Mouse (Mus musculus) C2C12 (cell line): ENCODE data around the gene Ate1. TPM values are rescaled to one million over a fixed set of nuclear protein-coding genes. Genes with fewer than 3 reads are reported as not detected.

ENCODE experiments used
- H3K27me3 ChIP-seq: one replicate; pipeline ENCODE4 v1.6.1; 2011; ENCODE audit not compliant: control insufficient read depth, insufficient read depth, insufficient read length
- H3K36me3 ChIP-seq: one replicate; pipeline ENCODE4 v1.6.1; 2011; ENCODE audit not compliant: control insufficient read depth, insufficient read depth
- H3K4me3 ChIP-seq: one replicate; pipeline ENCODE4 v1.5.1; 2011; ENCODE audit warnings: mild to moderate bottlenecking, control low read depth; ENCODE audit not compliant: poor library complexity, insufficient read depth, severe bottlenecking
- H3K79me2 ChIP-seq: one replicate; pipeline ENCODE4 v1.6.1; 2011; ENCODE audit not compliant: control insufficient read depth, insufficient read depth
- H3K79me3 ChIP-seq: one replicate; pipeline ENCODE4 v1.6.1; 2011; ENCODE audit warnings: low read depth, control low read depth
- H3ac ChIP-seq: one replicate; pipeline ENCODE3; 2011; ENCODE audit warnings: low read depth; ENCODE audit not compliant: control insufficient read depth, insufficient read length
- CEBPB ChIP-seq: IDR thresholded peaks from one replicate; pipeline ENCODE4 v1.6.1; 2011; ENCODE audit warnings: low read depth, mild to moderate bottlenecking, control low read depth, moderate library complexity
- CTCF ChIP-seq: IDR thresholded peaks from one replicate; pipeline ENCODE4 v1.5.1; 2011; ENCODE audit not compliant: control insufficient read depth, insufficient read depth, insufficient read length
- FOSL1 ChIP-seq: IDR thresholded peaks from one replicate; pipeline ENCODE4 v1.8.0; 2011; ENCODE audit warnings: mild to moderate bottlenecking, low read length; ENCODE audit not compliant: poor library complexity, insufficient read depth, severe bottlenecking
- MAX ChIP-seq: IDR thresholded peaks from one replicate; pipeline ENCODE4 v1.6.1; 2011; ENCODE audit warnings: mild to moderate bottlenecking, control low read depth
- MYOD1 ChIP-seq: IDR thresholded peaks from one replicate; pipeline ENCODE4 v1.6.1; 2011; ENCODE audit warnings: low read depth; ENCODE audit not compliant: control insufficient read depth, insufficient read length
- MYOG ChIP-seq: IDR thresholded peaks from one replicate; pipeline ENCODE4 v1.6.1; 2011; ENCODE audit not compliant: control insufficient read depth, insufficient read length; ENCODE audit errors: extremely low read depth
- USF1 ChIP-seq: IDR thresholded peaks from one replicate; pipeline ENCODE4 v1.6.1; 2011; ENCODE audit warnings: low read depth, mild to moderate bottlenecking, control low read depth, moderate library complexity
- long read RNA-seq, 2 experiments: library from polyadenylated mRNA; unstranded; transcript quantifications; one replicate each; pipeline ENCODE4 v2.0.0; 2019 to 2020
- polyA plus RNA-seq: library from polyadenylated mRNA; unstranded; fragments of >200 nt; fragmentation: generic; extraction: Trizol; gene quantifications from one replicate; pipeline ENCODE4 v1.2.1, GENCODE M21; 2012; ENCODE audit warnings: missing spikeins

Gene Ate1
- 16.0 TPM for polyA plus RNA-seq
- long read RNA-seq, experiment 1, full-length matches to known transcripts, result 7 of 11 reads
- long read RNA-seq, experiment 1, partial matches to known transcripts, result 1 of 11 reads
- long read RNA-seq, experiment 1, other reads (novel, unspliced or antisense), result 3 of 11 reads
- long read RNA-seq, experiment 2, full-length matches to known transcripts, result 109 of 137 reads
- long read RNA-seq, experiment 2, partial matches to known transcripts, result 3 of 137 reads
- long read RNA-seq, experiment 2, other reads (novel, unspliced or antisense), result 25 of 137 reads

GRCm38 (mm10) chr7:130520049-130520425, at the start of gene Ate1:
Gene Ate1 (minus strand): TSS chr7:130520369.
- H3K4me3 ChIP-seq, result peak within 1 kb of the TSS; percentile 56
- no peaks in the 10 kb centered on the region for H3K27me3 ChIP-seq
- H3ac ChIP-seq, result peak within 1 kb of the TSS; percentile 91
- H3K79me3 ChIP-seq, result peaks cover 32% of the 10 kb centered on the region
- TF ChIP-seq MAX, result no peak
- no peak for TF ChIP-seq MYOG
- no peak for TF ChIP-seq USF1
- peaks cover 7% of the 10 kb centered on the region for H3K36me3 ChIP-seq
- peaks cover 40% of the 10 kb centered on the region for H3K79me2 ChIP-seq

- H3K27me3 ChIP-seq, result no peaks in the 10 kb centered on the region
- H3K4me3 ChIP-seq, result no peak overlapping the region
- no peaks in the 10 kb centered on the region for H3K79me2 ChIP-seq
- H3K36me3 ChIP-seq, result no peaks in the 10 kb centered on the region
- H3ac ChIP-seq, result no peak overlapping the region
- H3K79me3 ChIP-seq, result no peaks in the 10 kb centered on the region
- TF ChIP-seq CEBPB (no peak), USF1 (no peak), CTCF (no peak), MAX (no peak), MYOD1 (no peak), FOSL1 (no peak)
Measured at GRCm38 (mm10) chr7:130568783-130569436, 48.7 kb upstream of the Ate1 start.

GRCm38 (mm10) chr7:130564596-130564995, 44.4 kb upstream of the Ate1 start:
- no peaks in the 10 kb centered on the region for H3K36me3 ChIP-seq
- H3K4me3 ChIP-seq, result no peak overlapping the region
- no peaks in the 10 kb centered on the region for H3K79me3 ChIP-seq
- no peaks in the 10 kb centered on the region for H3K27me3 ChIP-seq
- TF ChIP-seq MYOG, result no peak
- no peak for TF ChIP-seq CEBPB
- H3ac ChIP-seq, result no peak overlapping the region
- no peaks in the 10 kb centered on the region for H3K79me2 ChIP-seq

GRCm38 (mm10) chr7:130563880-130564279, 43.7 kb upstream of the Ate1 start:
- Histone ChIP-seq H3K79me2 (no peaks in the 10 kb centered on the region), H3K4me3 (no peak overlapping the region), H3K79me3 (no peaks in the 10 kb centered on the region), H3K36me3 (no peaks in the 10 kb centered on the region), H3ac (no peak overlapping the region), H3K27me3 (no peaks in the 10 kb centered on the region)
- TF ChIP-seq CTCF (no peak), MAX (no peak), FOSL1 (no peak), CEBPB (no peak), USF1 (no peak), MYOD1 (no peak), MYOG (no peak)

GRCm38 (mm10) chr7:130563276-130563675, 43.1 kb upstream of the Ate1 start:
- H3K79me3 ChIP-seq, result no peaks in the 10 kb centered on the region
- no peaks in the 10 kb centered on the region for H3K36me3 ChIP-seq
- no peak overlapping the region for H3ac ChIP-seq
- TF ChIP-seq CTCF, result no peak
- TF ChIP-seq MAX, result no peak
- no peak for TF ChIP-seq MYOG
- no peak for TF ChIP-seq FOSL1
- TF ChIP-seq CEBPB, result no peak
- no peak for TF ChIP-seq USF1
- no peak for TF ChIP-seq MYOD1
- H3K27me3 ChIP-seq, result no peaks in the 10 kb centered on the region
- no peak overlapping the region for H3K4me3 ChIP-seq
- H3K79me2 ChIP-seq, result no peaks in the 10 kb centered on the region

GRCm38 (mm10) chr7:130560933-130561332, 40.8 kb upstream of the Ate1 start:
- Histone ChIP-seq H3K27me3 (no peaks in the 10 kb centered on the region), H3K79me2 (no peaks in the 10 kb centered on the region), H3K79me3 (no peaks in the 10 kb centered on the region), H3K4me3 (no peak overlapping the region), H3K36me3 (no peaks in the 10 kb centered on the region), H3ac (no peak overlapping the region)
- TF ChIP-seq MYOG (no peak), USF1 (no peak), CTCF (no peak), MAX (no peak), CEBPB (no peak), FOSL1 (no peak), MYOD1 (no peak)
